Mouse (Mus musculus) liver, adult 2 months (tissue): ENCODE measurements around the gene Fam155a.

Experiments used
- CTCF ChIP-seq: fragments of 200-500 bp; IDR thresholded peaks from 2 replicates; pipeline ENCODE4 v1.5.1; 2011; ENCODE audit warnings: low read depth, low read length, control low read depth
- POLR2A ChIP-seq: fragments of 200-500 bp; IDR thresholded peaks from 2 replicates; pipeline ENCODE4 v1.6.1; 2011; ENCODE audit warnings: low read length, control low read depth; ENCODE audit not compliant: insufficient read depth; ENCODE audit errors: extremely low read depth

DNA sequence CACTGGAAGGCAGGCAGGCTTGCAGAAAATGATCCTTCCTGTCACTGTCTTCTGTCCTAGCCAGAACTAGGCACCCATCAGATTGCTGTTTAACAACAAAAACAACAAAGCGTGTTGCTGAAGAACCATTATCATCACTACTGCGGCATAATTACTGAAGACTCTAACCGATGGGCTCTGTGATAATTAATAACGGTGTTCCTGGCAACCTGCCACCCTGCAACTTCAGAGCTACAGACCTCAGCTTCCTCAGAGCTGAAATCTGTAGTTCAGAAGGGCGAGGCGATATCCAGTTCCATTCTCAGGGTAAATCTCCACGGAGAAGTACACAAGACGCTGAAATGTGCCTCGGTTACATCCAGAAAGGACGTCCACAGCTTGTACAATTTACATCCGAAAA is 531.2 kb downstream of the Fam155a start:
- no peak for TF ChIP-seq POLR2A
- TF ChIP-seq CTCF, result no peak
